Mouse (Mus musculus) E14TG2a.4 (cell line): Measurements from ENCODE around the gene Aoc3.

Source experiments
- H3K27me3 ChIP-seq: 2 replicates; pipeline ENCODE4 v1.6.1; 2014; ENCODE audit warnings: low read length, control low read depth; ENCODE audit not compliant: insufficient read depth
- H3K36me3 ChIP-seq: 2 replicates; pipeline ENCODE4 v1.6.1; 2014; ENCODE audit warnings: low read length, control low read depth; ENCODE audit not compliant: insufficient read depth
- H3K4me1 ChIP-seq: replicated peaks from 2 replicates; pipeline ENCODE4 v1.6.1; 2014; ENCODE audit warnings: low read depth, low read length, control low read depth
- H3K4me3 ChIP-seq: replicated peaks from 2 replicates; pipeline ENCODE4 v1.5.1; 2014; ENCODE audit warnings: mild to moderate bottlenecking, low read length
- H3K9me3 ChIP-seq: 2 replicates; pipeline ENCODE4 v1.6.1; 2014; ENCODE audit warnings: low read length, control low read depth
- CTCF ChIP-seq: conservative IDR thresholded peaks from 2 replicates; pipeline ENCODE4 v1.5.1; 2014; ENCODE audit warnings: low read length
- NANOG ChIP-seq: IDR thresholded peaks from 2 replicates; pipeline ENCODE4 v1.6.1; 2014; ENCODE audit warnings: borderline replicate concordance, low read length, mixed read lengths
- POU5F1 ChIP-seq: IDR thresholded peaks from 2 replicates; pipeline ENCODE4 v1.6.1; 2014; ENCODE audit warnings: low read length, borderline replicate concordance

Gene Aoc3

GRCm38 (mm10) chr11:101378926-101379325 lies 48.5 kb downstream of the Aoc3 start:
- H3K36me3 ChIP-seq: no peaks in the 10 kb centered on the region
- no peak overlapping the region for H3K4me3 ChIP-seq
- TF ChIP-seq CTCF: no peak
- no peak for TF ChIP-seq POU5F1
- no peak for TF ChIP-seq NANOG
- H3K9me3 ChIP-seq: no peaks in the 10 kb centered on the region
- H3K4me1 ChIP-seq: peaks cover 8% of the 10 kb centered on the region
- H3K27me3 ChIP-seq: peaks cover 12% of the 10 kb centered on the region; the same call in 1 of the 2 replicates

GRCm38 (mm10) chr11:101381817-101382216 lies 51.4 kb downstream of the Aoc3 start:
- Histone ChIP-seq H3K27me3 (no peaks in the 10 kb centered on the region; the same call in 1 of the 2 replicates), H3K9me3 (no peaks in the 10 kb centered on the region), H3K36me3 (no peaks in the 10 kb centered on the region), H3K4me1 (peaks cover 17% of the 10 kb centered on the region), H3K4me3 (no peak overlapping the region)
- no peak for TF ChIP-seq CTCF
- no peak for TF ChIP-seq POU5F1
- TF ChIP-seq NANOG: no peak
